Mouse (Mus musculus) adrenal gland, adult 18-20 months (tissue): ENCODE measurements around the gene Atp8b5. TPM values are rescaled to one million over a fixed set of nuclear protein-coding genes. Genes with fewer than 3 reads are reported as not detected.

ENCODE experiments used
- DNase-seq, 2 experiments: peaks; one replicate each; pipeline ENCODE4 v3.0.0; 2021 to 2022; ENCODE audit warnings: low spot score in 2 of 2
- long read RNA-seq, 2 experiments: library from polyadenylated mRNA; stranded (forward); transcript quantifications; one replicate each; pipeline ENCODE4 v2.0.0; 2021
- total RNA-seq, 2 experiments: library from RNA; stranded (reverse); gene quantifications; 1 replicate in 1 of 2; 2 replicates in 1 of 2; pipeline ENCODE4 v1.2.3; 2021

The Atp8b5 gene
- under 1 TPM; 0.30 to 0.83 TPM for total RNA-seq
- long read RNA-seq, experiment 1: 0 reads
- long read RNA-seq, experiment 2: 0 reads

- DNase-seq: peak; percentile 76 to 78
Measured at GRCm38 (mm10) chr4:43266623-43267322, at the start of gene Atp8b5. Atp8b5 (plus strand) TSS chr4:43267159.

GRCm38 (mm10) chr4:43217997-43218396, 49.0 kb upstream of the Atp8b5 start:
- no peak for DNase-seq

- DNase-seq: no peak
Measured at GRCm38 (mm10) chr4:43231821-43232220, 35.1 kb upstream of the Atp8b5 start.

GRCm38 (mm10) chr4:43232985-43233384, 34.0 kb upstream of the Atp8b5 start:
- DNase-seq: no peak

GRCm38 (mm10) chr4:43233489-43233888, 33.5 kb upstream of the Atp8b5 start:
- DNase-seq: no peak

- no peak for DNase-seq
Measured at GRCm38 (mm10) chr4:43236898-43237297, 30.1 kb upstream of the Atp8b5 start.

GRCm38 (mm10) chr4:43240716-43241115, 26.2 kb upstream of the Atp8b5 start:
- no peak for DNase-seq

- DNase-seq: no peak
Measured at GRCm38 (mm10) chr4:43244022-43244421, 22.9 kb upstream of the Atp8b5 start.

GRCm38 (mm10) chr4:43245776-43246175, 21.2 kb upstream of the Atp8b5 start:
- no peak for DNase-seq

GRCm38 (mm10) chr4:43248026-43248425, 18.9 kb upstream of the Atp8b5 start:
- DNase-seq: no peak

GRCm38 (mm10) chr4:43248909-43249308, 18.1 kb upstream of the Atp8b5 start:
- DNase-seq: no peak

GRCm38 (mm10) chr4:43251269-43251668, 15.7 kb upstream of the Atp8b5 start:
- DNase-seq: no peak

GRCm38 (mm10) chr4:43257040-43257439, 9.9 kb upstream of the Atp8b5 start:
- DNase-seq: no peak

- DNase-seq: no peak
Measured at GRCm38 (mm10) chr4:43258556-43258955, 8.4 kb upstream of the Atp8b5 start.

GRCm38 (mm10) chr4:43259435-43259834, 7.5 kb upstream of the Atp8b5 start:
- no peak for DNase-seq

- DNase-seq: no peak
Measured at GRCm38 (mm10) chr4:43260096-43260495, 6.9 kb upstream of the Atp8b5 start.

- DNase-seq: no peak
Measured at GRCm38 (mm10) chr4:43262821-43263220, 4.1 kb upstream of the Atp8b5 start.

GRCm38 (mm10) chr4:43266146-43266545, 813 bp upstream of the Atp8b5 start:
- DNase-seq: no peak

- DNase-seq: no peak
Measured at GRCm38 (mm10) chr4:43267323-43267658, 332 bp downstream of the Atp8b5 start.

GRCm38 (mm10) chr4:43285476-43285875, 18.5 kb downstream of the Atp8b5 start:
- no peak for DNase-seq

- no peak for DNase-seq
Measured at GRCm38 (mm10) chr4:43287305-43287704, 20.3 kb downstream of the Atp8b5 start.

GRCm38 (mm10) chr4:43294001-43294400, 27.0 kb downstream of the Atp8b5 start:
- no peak for DNase-seq

GRCm38 (mm10) chr4:43309696-43310338, 42.9 kb downstream of the Atp8b5 start:
- no peak for DNase-seq
